In genomic region chr12:16994291-16994690, GRCm38 (mm10) we compare ENCODE assay signal across 25 mouse cellular contexts. TPM values are rescaled to one million over a fixed set of nuclear protein-coding genes. Genes with fewer than 3 reads are reported as not detected.
DNase-seq lines count a peak whose midpoint lies in the region; ATAC-seq lines count a peak whose summit lies in the region.
"Had no signal": no experiment of that assay in that cellular context is flagged by ENCODE, and none has a peak within 500 bp of the region (broad histone marks: within the 10 kb centered on the region; RNA-seq: fewer than 3 reads in every experiment).

No protein-coding gene starts in this region.

- H3K27me3 ChIP-seq in megakaryocyte, embryonic 14.5 days (replicated peaks), result no peaks in the 10 kb centered on the region
- peaks cover 12% of the 10 kb centered on the region for H3K27me3 ChIP-seq in midbrain, embryonic 11.5 days (ENCODE audit: control insufficient read depth, insufficient read depth, low read length)
- peaks cover 16% of the 10 kb centered on the region for H3K27me3 ChIP-seq in midbrain, embryonic 16.5 days (ENCODE audit: control insufficient read depth, insufficient read depth, low read depth, low read length)
- H3K27me3 ChIP-seq: CH12.LX, Patski had no signal

- no peak overlapping the region for H3K27ac ChIP-seq in midbrain, embryonic 11.5 days (ENCODE audit: low read depth, low read length)
- H3K27ac ChIP-seq in midbrain, embryonic 16.5 days (ENCODE audit: low read length), result no peak overlapping the region

- no peak for ATAC-seq in megakaryocyte, adult 5-6 weeks (ENCODE audit: poor library complexity, severe bottlenecking)
- no peak for ATAC-seq in midbrain, embryonic 11.5 days (ENCODE audit: low FRiP score)
- ATAC-seq in midbrain, embryonic 16.5 days, result no peak
- ATAC-seq: activated CD4-positive, CD25-positive, alpha-beta regulatory T cell, adult 4 months; CD4-positive, CD25-positive, alpha-beta regulatory T cell, adult 4 months; Patski had no signal

- H3K4me3 ChIP-seq in megakaryocyte, embryonic 14.5 days (replicated peaks), result peak overlapping the region; percentile 8
- H3K4me3 ChIP-seq in midbrain, embryonic 11.5 days (ENCODE audit: low read depth, low read length), result no peak overlapping the region
- no peak overlapping the region for H3K4me3 ChIP-seq in midbrain, embryonic 16.5 days (ENCODE audit: low read depth, low read length)

- peaks cover 86% of the 10 kb centered on the region for H3K4me1 ChIP-seq in megakaryocyte, embryonic 14.5 days
- peaks cover 2% of the 10 kb centered on the region for H3K4me1 ChIP-seq in midbrain, embryonic 11.5 days (ENCODE audit: control insufficient read depth, insufficient read depth, low read length)
- peaks cover 4% of the 10 kb centered on the region; the same call in 1 of the 2 replicates for H3K4me1 ChIP-seq in midbrain, embryonic 16.5 days (ENCODE audit: control insufficient read depth, insufficient read depth, low read length)

- no peak overlapping the region for H3K9ac ChIP-seq in midbrain, embryonic 11.5 days (ENCODE audit: low read length)
- H3K9ac ChIP-seq in midbrain, embryonic 16.5 days (ENCODE audit: low read depth, low read length), result no peak overlapping the region

- peaks cover 88% of the 10 kb centered on the region for H3K36me3 ChIP-seq in megakaryocyte, embryonic 14.5 days (replicated peaks; ENCODE audit: low read length)
- no peaks in the 10 kb centered on the region for H3K36me3 ChIP-seq in midbrain, embryonic 11.5 days (ENCODE audit: control insufficient read depth, insufficient read depth, low read length)
- no peaks in the 10 kb centered on the region for H3K36me3 ChIP-seq in midbrain, embryonic 16.5 days (ENCODE audit: control insufficient read depth, insufficient read depth, low read length)

- 76% methylated on average over 2 of the region's 2 CpGs for WGBS in midbrain, embryonic 11.5 days
- WGBS in midbrain, embryonic 16.5 days, result 86% methylated on average over 2 of the region's 2 CpGs

- no peaks in the 10 kb centered on the region for H3K9me3 ChIP-seq in megakaryocyte, embryonic 14.5 days
- no peaks in the 10 kb centered on the region for H3K9me3 ChIP-seq in midbrain, embryonic 11.5 days (ENCODE audit: control insufficient read depth, low read length)
- no peaks in the 10 kb centered on the region for H3K9me3 ChIP-seq in midbrain, embryonic 16.5 days (replicated peaks; ENCODE audit: control insufficient read depth, low read length, poor library complexity, severe bottlenecking)
- H3K9me3 ChIP-seq: G1E had no signal

- H3K4me2 ChIP-seq in midbrain, embryonic 11.5 days, result no peak overlapping the region
- H3K4me2 ChIP-seq in midbrain, embryonic 16.5 days (ENCODE audit: low read length), result no peak overlapping the region

- peak; percentile 1 for DNase-seq in adrenal gland, adult 2 months
- DNase-seq in adrenal gland, postnatal 10 days, result no peak
- DNase-seq in heart, adult 11 months, result peak; percentile 89
- DNase-seq in heart, adult 18-20 months, result no peak
- DNase-seq in midbrain, embryonic 11.5 days (ENCODE audit: low spot score, missing footprints), result peak; percentile 75
- DNase-seq: adrenal gland, adult 8-10 months; adrenal gland, postnatal 14 days; adrenal gland, postnatal 25 days; adrenal gland, postnatal 36 days; B cell, adult 2 months; cerebellum, adult 11 months; cerebellum, adult 11-12 months; cerebellum, adult 18-20 months; cerebellum, adult 2 months had no signal

RNA-seq across cellular contexts. Expression of gene Pqlc3, which starts 5.9 kb away (rescaled TPM):
- 10 to 100 TPM in 1 of 2 experiments, 1 to 10 TPM in 1; 9.4 to 15.0 TPM for total RNA-seq in adrenal gland, adult 2 months (2021)
- 63.1 and 84.9 TPM in 2 replicates for polyA plus RNA-seq in adrenal gland, adult 2 months (2012; rRNA removed)
- 1 to 10 TPM; 4.5 to 4.6 TPM for total RNA-seq in adrenal gland, postnatal 10 days (2021)
- 1 to 10 TPM; 1.8 to 3.7 TPM for total RNA-seq in heart, adult 18-20 months (2021)
- polyA plus RNA-seq in megakaryocyte, embryonic 14.5 days (2012; ENCODE audit: insufficient read depth, low replicate concordance), result 10.0 and 23.7 TPM in 2 replicates
- total RNA-seq in megakaryocyte, adult 5-6 weeks (2015), result 260 and 273 TPM in 2 replicates
- total RNA-seq in megakaryocyte, adult 5-6 weeks (2017), result 130 and 134 TPM in 2 replicates
- polyA plus RNA-seq in midbrain, embryonic 11.5 days (2014; fragmentation: Nextera tagmentation; extraction: Ambion mirVana), result 3.0 and 3.1 TPM in 2 replicates
- polyA plus RNA-seq in midbrain, embryonic 16.5 days (2015; fragmentation: Nextera tagmentation; extraction: Ambion mirVana), result 1.3 and 1.4 TPM in 2 replicates

RNA-seq across cellular contexts. Expression of gene 2410004P03Rik, which starts 17.2 kb away (rescaled TPM):
- not detected for total RNA-seq in adrenal gland, adult 2 months (2021)
- polyA plus RNA-seq in adrenal gland, adult 2 months (2012; rRNA removed), result not detected in 2 replicates
- total RNA-seq in adrenal gland, postnatal 10 days (2021), result under 1 TPM; 0.06 to 0.12 TPM
- total RNA-seq in heart, adult 18-20 months (2021), result 1 to 10 TPM in 1 of 2 experiments, not detected in 1; 1.2 TPM
- polyA plus RNA-seq in megakaryocyte, embryonic 14.5 days (2012; ENCODE audit: insufficient read depth, low replicate concordance), result not detected in 2 replicates
- 0.25 and 0.34 TPM in 2 replicates for total RNA-seq in megakaryocyte, adult 5-6 weeks (2015)
- total RNA-seq in megakaryocyte, adult 5-6 weeks (2017), result 0.26 and 0.41 TPM in 2 replicates
- 0.57 and 1.0 TPM in 2 replicates for polyA plus RNA-seq in midbrain, embryonic 11.5 days (2014; fragmentation: Nextera tagmentation; extraction: Ambion mirVana)
- polyA plus RNA-seq in midbrain, embryonic 16.5 days (2015; fragmentation: Nextera tagmentation; extraction: Ambion mirVana), result 5.7 and 10.5 TPM in 2 replicates
- total RNA-seq: adrenal gland, adult 18-20 months; adrenal gland, adult 8-10 months; adrenal gland, postnatal 14 days; adrenal gland, postnatal 25 days; adrenal gland, postnatal 36 days; adrenal gland, postnatal 4 days; CH12.LX; MEL had no signal
- polyA plus RNA-seq: G1E, Patski had no signal

Comparison
In these comparisons a context has a peak if more than half of its experiments do, and no peak if none do; other contexts are left out.
1. DNase-seq: peak in adrenal gland, adult 2 months (single experiment), heart, adult 11 months (single experiment) and midbrain, embryonic 11.5 days (single experiment); none in adrenal gland, postnatal 10 days (single experiment) and heart, adult 18-20 months (0 of 2).
2. RNA of gene Pqlc3, which starts 5.9 kb away (total RNA-seq): 130 to 273 TPM in megakaryocyte, adult 5-6 weeks; 9.4 to 15.0 TPM in adrenal gland, adult 2 months, 4.5 to 4.6 TPM in adrenal gland, postnatal 10 days and 1.8 to 3.7 TPM in heart, adult 18-20 months; every median in the first group is over 4 times any median in the second.